26 mouse cellular contexts compared by ENCODE assay signal in genomic region chr16:94235718-94236117, GRCm38 (mm10).
A peak's percentile ranks its signal among the peaks of the same experiment; 100 is the strongest.
DNase-seq lines count a peak whose midpoint lies in the region; ATAC-seq and TF ChIP-seq lines count a peak whose summit lies in the region.
"Had no signal": no experiment of that assay in that cellular context is flagged by ENCODE, and none has a peak within 500 bp of the region (broad histone marks: within the 10 kb centered on the region; RNA-seq: fewer than 3 reads in every experiment).

No protein-coding gene starts in this region.

- no peak overlapping the region for H3K4me2 ChIP-seq in liver, embryonic 13.5 days
- no peak overlapping the region for H3K4me2 ChIP-seq in liver, embryonic 11.5 days
- no peak overlapping the region for H3K4me2 ChIP-seq in liver, postnatal 0 days (ENCODE audit: low read depth, low read length)
- H3K4me2 ChIP-seq: forebrain, embryonic 12.5 days; hindbrain, embryonic 15.5 days; limb, embryonic 12.5 days; stomach, embryonic 15.5 days had no signal

- peak; percentile 86 for TF ChIP-seq EP300 in liver, postnatal 0 days (IDR thresholded peaks at IDR 0.05; ENCODE audit: low read depth)

- WGBS in liver, embryonic 13.5 days (ENCODE audit: insufficient replicate concordance): 78% methylated on average over 6 of the region's 6 CpGs
- 83% methylated on average over 6 of the region's 6 CpGs for WGBS in liver, embryonic 11.5 days
- WGBS in liver, postnatal 0 days (ENCODE audit: insufficient replicate concordance): 83% methylated on average over 6 of the region's 6 CpGs
- WGBS in limb, embryonic 10.5 days: 91% methylated on average over 6 of the region's 6 CpGs

- ATAC-seq in liver, embryonic 13.5 days (ENCODE audit: low read depth): peak; percentile 44; the same call in 1 of the 2 replicates
- ATAC-seq in liver, embryonic 11.5 days (replicated peaks; ENCODE audit: low FRiP score): no peak
- peak; percentile 70 for ATAC-seq in erythroblast, adult 5-6 weeks (replicated peaks; ENCODE audit: low FRiP score, poor library complexity, severe bottlenecking)
- ATAC-seq in liver, postnatal 0 days: peak; percentile 74
- ATAC-seq: intestine, embryonic 16.5 days had no signal

- H3K27ac ChIP-seq in liver, embryonic 13.5 days: peak overlapping the region; percentile 56
- H3K27ac ChIP-seq in liver, embryonic 11.5 days (ENCODE audit: low read depth, low read length): no peak overlapping the region
- peak overlapping the region; percentile 57 for H3K27ac ChIP-seq in liver, postnatal 0 days (ENCODE audit: low read depth)
- H3K27ac ChIP-seq in limb, embryonic 10.5 days: no peak overlapping the region
- H3K27ac ChIP-seq: forebrain, embryonic 12.5 days; heart, adult 2 months; hindbrain, embryonic 15.5 days; layer of hippocampus, adult 2 months; limb, embryonic 12.5 days; midbrain, embryonic 13.5 days; stomach, embryonic 15.5 days had no signal

- no peaks in the 10 kb centered on the region for H3K36me3 ChIP-seq in liver, embryonic 13.5 days
- H3K36me3 ChIP-seq in liver, embryonic 11.5 days (ENCODE audit: control insufficient read depth, insufficient read depth, low read length): no peaks in the 10 kb centered on the region
- H3K36me3 ChIP-seq in liver, postnatal 0 days (replicated peaks; ENCODE audit: insufficient read depth, low read length): no peaks in the 10 kb centered on the region
- no peaks in the 10 kb centered on the region for H3K36me3 ChIP-seq in limb, embryonic 10.5 days
- H3K36me3 ChIP-seq: forebrain, embryonic 12.5 days; hindbrain, embryonic 15.5 days; limb, embryonic 12.5 days; midbrain, embryonic 13.5 days; stomach, embryonic 15.5 days had no signal

- no peak overlapping the region for H3K4me3 ChIP-seq in liver, embryonic 13.5 days (replicated peaks)
- H3K4me3 ChIP-seq in liver, embryonic 11.5 days (ENCODE audit: low read depth, low read length): no peak overlapping the region
- no peak overlapping the region for H3K4me3 ChIP-seq in liver, postnatal 0 days (ENCODE audit: low read depth, low read length)
- H3K4me3 ChIP-seq in limb, embryonic 10.5 days: no peak overlapping the region
- H3K4me3 ChIP-seq: forebrain, embryonic 12.5 days; heart, adult 2 months; hindbrain, embryonic 15.5 days; layer of hippocampus, adult 2 months; limb, embryonic 12.5 days; midbrain, embryonic 13.5 days; stomach, embryonic 15.5 days had no signal

- peak; percentile 22 for DNase-seq in liver, embryonic 13.5 days
- no peak for DNase-seq in liver, embryonic 11.5 days (ENCODE audit: low spot score)
- peak; percentile 25 for DNase-seq in MN1 (ENCODE audit: low spot score)
- DNase-seq in liver, postnatal 0 days: no peak
- DNase-seq in limb, embryonic 10.5 days (ENCODE audit: low spot score): no peak
- DNase-seq in frontal cortex, postnatal 14 days (ENCODE audit: low spot score in 2 of 2): no peak
- DNase-seq in urinary bladder, adult 18-20 months (ENCODE audit: low spot score in 2 of 2): no peak
- DNase-seq: cerebellum, adult 9-10 months; gastrocnemius, postnatal 36 days; heart, adult 2 months; heart, postnatal 4 days; kidney, adult 9 months; kidney, postnatal 14 days; layer of hippocampus, postnatal 36 days; lung, adult 2 months; lung, postnatal 14 days; thymus, adult 2 months; thymus, postnatal 4 days had no signal

- H3K4me1 ChIP-seq in liver, embryonic 13.5 days (replicated peaks): peaks cover 33% of the 10 kb centered on the region
- H3K4me1 ChIP-seq in liver, embryonic 11.5 days (replicated peaks; ENCODE audit: control insufficient read depth, insufficient read depth, low read length): peaks cover 5% of the 10 kb centered on the region; the same call in 1 of the 2 replicates
- peaks cover 9% of the 10 kb centered on the region; the same call in 1 of the 2 replicates for H3K4me1 ChIP-seq in liver, postnatal 0 days (ENCODE audit: insufficient read depth)
- H3K4me1 ChIP-seq in limb, embryonic 10.5 days: peaks cover 52% of the 10 kb centered on the region
- H3K4me1 ChIP-seq: stomach, embryonic 15.5 days had no signal

- 0 out of 2 replicates have a peak, but pooled peaks cover 3% of the 10 kb centered on the region for H3K9me3 ChIP-seq in liver, embryonic 13.5 days (replicated peaks)
- H3K9me3 ChIP-seq in liver, embryonic 11.5 days (ENCODE audit: control insufficient read depth, low read length): no peaks in the 10 kb centered on the region
- H3K9me3 ChIP-seq in liver, postnatal 0 days (ENCODE audit: low read length): no peaks in the 10 kb centered on the region
- no peaks in the 10 kb centered on the region for H3K9me3 ChIP-seq in limb, embryonic 10.5 days (replicated peaks)
- H3K9me3 ChIP-seq: forebrain, embryonic 12.5 days; hindbrain, embryonic 15.5 days; limb, embryonic 12.5 days; midbrain, embryonic 13.5 days; stomach, embryonic 15.5 days had no signal

- no peaks in the 10 kb centered on the region for H3K27me3 ChIP-seq in liver, embryonic 13.5 days
- H3K27me3 ChIP-seq in liver, embryonic 11.5 days (replicated peaks; ENCODE audit: control insufficient read depth, insufficient read depth, low read length): no peaks in the 10 kb centered on the region
- H3K27me3 ChIP-seq in liver, postnatal 0 days (ENCODE audit: insufficient read depth, low read length): no peaks in the 10 kb centered on the region
- H3K27me3 ChIP-seq in limb, embryonic 10.5 days (ENCODE audit: low read depth, poor library complexity, severe bottlenecking): peaks cover 32% of the 10 kb centered on the region
- H3K27me3 ChIP-seq: stomach, embryonic 15.5 days had no signal

- no peak overlapping the region for H3K9ac ChIP-seq in liver, embryonic 13.5 days
- no peak overlapping the region for H3K9ac ChIP-seq in liver, embryonic 11.5 days (ENCODE audit: low read depth, low read length)
- no peak overlapping the region for H3K9ac ChIP-seq in liver, postnatal 0 days (replicated peaks)
- H3K9ac ChIP-seq: forebrain, embryonic 12.5 days; hindbrain, embryonic 15.5 days; limb, embryonic 12.5 days; midbrain, embryonic 13.5 days; stomach, embryonic 15.5 days had no signal

- TF ChIP-seq CTCF in liver, postnatal 0 days (IDR thresholded peaks at IDR 0.05; ENCODE audit: low read depth): no peak

Comparison
In these comparisons a context has a peak if more than half of its experiments do, and no peak if none do; other contexts are left out.
1. DNase-seq: peak in liver, embryonic 13.5 days (single experiment) and MN1 (single experiment); none in liver, embryonic 11.5 days (single experiment), liver, postnatal 0 days (single experiment), limb, embryonic 10.5 days (single experiment), frontal cortex, postnatal 14 days (0 of 2) and urinary bladder, adult 18-20 months (0 of 2).
2. H3K27ac ChIP-seq: peak in liver, embryonic 13.5 days (single experiment) and liver, postnatal 0 days (single experiment); none in liver, embryonic 11.5 days (single experiment) and limb, embryonic 10.5 days (single experiment).